Mouse (Mus musculus): ENCODE measurements around the gene Tab1.

The Tab1 gene

DNA sequence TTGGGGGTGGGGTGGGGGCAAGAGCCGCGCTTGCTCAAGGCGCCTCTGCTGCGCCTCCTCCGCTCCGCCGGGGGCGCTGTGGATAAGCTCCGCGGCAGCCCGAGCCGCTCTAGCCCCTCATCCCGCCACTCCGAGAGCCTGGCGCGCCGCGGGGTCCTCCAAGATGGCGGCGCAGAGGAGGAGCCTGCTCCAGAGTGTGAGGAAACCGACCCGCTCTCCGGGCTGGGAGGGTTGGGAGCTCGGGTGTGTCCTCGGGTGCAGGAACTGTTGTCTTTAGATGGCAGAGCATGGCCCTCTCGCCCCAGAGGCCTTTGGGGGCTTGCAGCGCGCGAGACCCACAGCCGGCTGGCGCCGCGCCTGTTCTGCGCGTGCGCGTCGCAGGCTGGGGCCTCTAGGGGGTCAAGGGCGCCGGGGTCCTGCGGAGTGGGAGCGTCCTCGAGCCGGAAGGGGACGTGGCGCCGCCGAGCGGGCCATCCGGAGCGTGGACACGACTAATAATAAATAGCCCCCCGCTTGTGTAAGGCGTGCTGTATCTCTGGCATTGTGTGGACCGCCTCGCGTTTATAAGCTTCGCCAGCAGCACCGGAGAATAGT lies at the start of gene Tab1:
Tab1 (plus strand) TSS at position 135 of the 594 bp plus-strand sequence.
- DNase-seq (ENCODE audit: low spot score in 2 of 2) = peak; percentile 85 to 89

DNA sequence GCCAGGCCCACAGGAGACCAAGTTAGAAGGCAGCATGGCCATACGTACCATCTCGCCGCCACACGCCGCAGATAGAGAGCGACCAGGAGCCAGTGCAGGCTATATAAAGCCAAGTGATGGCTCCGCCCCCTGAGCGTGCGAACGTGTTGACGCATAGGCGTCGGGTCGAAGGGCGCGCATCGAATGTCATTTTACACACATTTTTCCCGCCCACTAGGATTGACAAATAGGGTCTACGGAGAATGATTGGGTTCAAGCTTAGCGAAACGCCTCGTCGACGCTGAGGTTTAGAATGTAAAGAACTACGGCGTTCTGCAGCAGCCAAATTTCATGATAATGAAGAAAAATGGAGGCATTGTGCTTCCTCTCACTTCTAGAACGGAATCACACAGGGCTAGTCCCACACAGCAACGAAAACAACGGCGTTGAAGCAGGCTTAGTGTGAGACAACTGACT lies 49.6 kb upstream of the Tab1 start:
- peak; percentile 96 to 98 for DNase-seq (ENCODE audit: low spot score in 2 of 2)

DNA sequence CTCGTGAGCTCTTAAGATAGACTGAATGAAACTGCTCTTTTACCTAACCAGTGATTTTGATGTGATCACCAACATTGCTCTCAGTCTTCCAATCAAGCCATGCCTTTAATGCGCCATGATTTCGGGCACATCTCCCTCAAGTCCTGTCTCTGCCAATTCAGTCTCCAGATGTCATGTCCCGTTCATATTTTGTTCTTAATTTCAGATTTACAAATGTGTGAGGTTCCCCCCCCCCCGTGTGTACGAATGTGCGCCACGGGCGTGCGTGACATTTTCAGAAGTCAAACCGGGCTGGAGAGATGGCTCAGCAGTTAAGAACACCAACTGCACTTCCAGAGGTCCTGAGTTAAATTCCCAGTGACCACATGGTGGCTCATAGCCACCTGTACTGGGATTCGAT lies 49.2 kb upstream of the Tab1 start:
- DNase-seq (ENCODE audit: low spot score in 2 of 2) = no peak

DNA sequence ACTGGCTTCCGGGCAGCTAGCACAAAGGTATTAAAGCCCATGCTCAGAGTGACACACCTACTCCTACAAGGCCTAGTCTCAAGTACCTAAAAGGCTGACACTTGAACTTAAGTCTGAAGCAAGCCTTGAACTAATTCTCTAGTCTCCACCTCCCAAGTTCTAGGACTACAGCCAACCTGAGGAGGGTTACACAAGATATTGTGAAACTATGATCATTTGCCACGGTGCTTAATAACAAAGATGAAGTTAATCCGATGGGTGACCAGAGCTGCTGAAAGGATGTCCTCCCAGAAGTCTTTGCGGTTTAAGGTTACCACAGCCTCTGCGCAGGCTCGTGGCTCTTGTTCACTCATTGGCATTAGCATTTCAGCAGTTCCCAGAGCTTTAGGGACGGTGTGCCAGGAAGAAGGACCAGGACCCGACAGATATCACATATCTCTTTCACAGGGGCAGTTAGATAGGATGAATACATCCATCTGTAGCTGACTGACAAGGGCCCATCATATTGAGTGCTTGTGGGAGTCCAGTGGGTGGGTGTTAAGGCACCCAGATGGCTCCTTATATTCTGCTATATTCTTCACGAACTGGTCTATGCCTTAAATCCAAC lies 45.4 kb upstream of the Tab1 start:
- DNase-seq (ENCODE audit: low spot score in 2 of 2) = no peak

DNA sequence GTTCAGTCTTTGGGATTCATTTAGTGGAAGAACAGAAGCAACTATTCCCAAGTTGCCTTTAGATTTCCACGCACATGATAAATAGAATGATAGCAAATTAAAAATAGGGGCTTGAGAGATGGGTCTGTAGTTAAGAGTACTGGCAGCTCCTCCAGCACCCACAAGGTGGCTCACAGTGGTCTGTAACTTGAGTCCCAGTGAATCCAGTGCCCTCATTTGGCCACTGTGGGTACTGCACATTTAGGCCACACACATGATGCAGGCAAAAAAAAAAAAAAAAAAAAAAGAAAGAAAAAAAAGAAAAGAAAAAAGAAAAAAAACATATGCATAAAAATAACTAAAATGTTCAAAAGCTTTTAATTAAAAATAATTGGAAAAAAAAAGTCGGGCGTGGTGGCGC lies 44.3 kb upstream of the Tab1 start:
- DNase-seq (ENCODE audit: low spot score in 2 of 2) = peak; percentile 95 to 96

DNA sequence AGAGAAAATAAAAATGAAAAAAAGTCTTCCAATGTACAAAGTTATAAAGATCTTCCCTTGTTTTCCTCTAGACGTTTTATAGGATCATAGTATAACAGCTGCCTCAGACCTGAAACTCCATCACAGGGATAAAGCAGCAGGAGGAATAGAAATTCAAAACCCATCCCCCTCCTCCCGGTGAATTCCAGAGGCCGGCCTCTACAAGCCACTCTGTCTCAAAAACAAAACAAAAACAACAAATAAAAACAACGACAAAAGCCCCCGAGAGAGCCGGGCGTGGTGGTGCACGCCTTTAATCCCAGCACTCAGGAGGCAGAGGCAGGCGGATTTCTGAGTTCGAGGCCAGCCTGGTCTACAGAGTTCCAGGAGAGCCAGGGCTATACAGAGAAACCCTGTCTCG lies 42.8 kb upstream of the Tab1 start:
- DNase-seq (ENCODE audit: low spot score in 2 of 2) = no peak

DNA sequence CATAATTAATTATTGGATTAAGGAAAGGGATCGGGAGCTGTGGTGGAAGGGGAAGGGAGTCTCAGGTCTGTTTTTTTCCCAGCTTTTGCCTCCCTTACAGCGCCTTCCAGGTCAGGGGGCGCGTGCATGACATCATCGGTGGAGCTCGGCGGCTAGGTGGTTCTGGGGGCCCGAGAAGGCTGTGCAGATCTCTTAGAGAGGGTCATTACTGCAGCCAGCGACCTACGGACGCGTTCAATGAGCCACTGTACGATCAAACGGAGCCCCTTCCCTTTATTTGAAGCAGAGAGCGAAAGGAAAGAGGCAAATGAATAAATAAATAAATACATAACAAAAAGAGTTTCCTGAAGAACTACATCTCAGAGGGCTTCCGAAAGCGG lies 42.2 kb upstream of the Tab1 start:
- DNase-seq (ENCODE audit: low spot score in 2 of 2) = no peak

DNA sequence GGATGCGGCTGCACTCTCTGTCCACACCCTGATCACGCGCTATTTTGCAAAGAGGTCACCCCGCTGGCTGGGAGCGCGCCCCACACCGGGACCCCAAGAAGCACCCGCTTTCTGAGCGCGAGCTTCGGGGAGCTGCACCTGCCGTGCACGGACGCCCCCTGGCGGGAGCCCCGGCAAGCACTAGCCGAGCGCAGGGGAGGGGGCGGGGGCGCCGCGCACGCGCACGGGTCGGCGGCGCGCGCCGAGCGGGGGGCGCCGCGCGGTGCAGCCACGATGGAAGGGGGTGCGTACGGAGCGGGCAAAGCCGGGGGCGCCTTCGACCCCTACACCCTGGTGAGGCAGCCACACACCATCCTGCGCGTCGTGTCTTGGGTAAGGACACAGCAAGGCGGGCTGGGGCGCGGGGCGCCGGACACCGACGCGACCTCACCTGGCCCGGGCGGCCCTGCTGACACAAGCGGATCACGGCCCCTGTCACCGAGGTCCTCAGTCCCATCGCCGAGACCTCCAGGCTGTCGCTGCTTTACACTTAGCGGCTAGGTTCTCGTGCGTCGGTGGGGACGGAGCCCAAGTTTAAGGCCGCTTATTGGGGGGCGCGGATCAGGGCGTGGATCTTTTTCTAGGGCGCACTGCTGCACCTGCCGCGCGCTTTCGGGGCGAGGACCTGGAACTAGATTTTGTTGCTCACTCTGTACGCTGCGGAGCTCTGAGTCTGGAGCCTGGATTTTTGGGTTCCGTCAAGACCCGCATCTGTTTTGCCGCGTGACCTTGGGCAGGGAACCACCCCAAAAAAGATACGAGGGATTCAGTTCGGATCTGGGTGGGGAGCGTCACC lies 41.6 kb upstream of the Tab1 start, which contains the start of the genes Syngr1 and Rpl3:
Syngr1 (plus strand) TSS at position 214 of the 835 bp plus-strand sequence.
Rpl3 (minus strand) TSS at position 748 of the 835 bp plus-strand sequence.
- DNase-seq (ENCODE audit: low spot score in 2 of 2) = peak; percentile 71 to 76

DNA sequence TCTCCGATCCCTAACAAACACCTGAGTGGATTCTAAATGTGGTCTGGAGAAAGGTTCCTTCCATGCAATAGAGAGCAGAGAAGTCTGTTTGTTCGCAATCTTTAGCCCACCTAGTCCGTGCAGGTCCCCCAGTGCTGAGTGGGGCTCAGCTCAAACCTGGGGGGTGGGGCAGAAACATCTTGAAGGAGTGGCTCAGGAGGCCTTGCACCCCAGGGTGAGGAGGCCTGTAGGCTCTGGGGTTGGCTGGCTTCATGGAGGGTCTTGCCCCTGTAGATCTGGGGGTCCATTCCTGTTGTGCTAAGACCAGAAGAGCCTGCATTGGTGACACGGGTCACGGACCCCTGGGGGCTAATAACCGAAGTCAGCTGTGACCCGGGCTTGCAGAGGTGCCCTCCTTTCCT lies 40.9 kb upstream of the Tab1 start:
- no peak for DNase-seq (ENCODE audit: low spot score in 2 of 2)

DNA sequence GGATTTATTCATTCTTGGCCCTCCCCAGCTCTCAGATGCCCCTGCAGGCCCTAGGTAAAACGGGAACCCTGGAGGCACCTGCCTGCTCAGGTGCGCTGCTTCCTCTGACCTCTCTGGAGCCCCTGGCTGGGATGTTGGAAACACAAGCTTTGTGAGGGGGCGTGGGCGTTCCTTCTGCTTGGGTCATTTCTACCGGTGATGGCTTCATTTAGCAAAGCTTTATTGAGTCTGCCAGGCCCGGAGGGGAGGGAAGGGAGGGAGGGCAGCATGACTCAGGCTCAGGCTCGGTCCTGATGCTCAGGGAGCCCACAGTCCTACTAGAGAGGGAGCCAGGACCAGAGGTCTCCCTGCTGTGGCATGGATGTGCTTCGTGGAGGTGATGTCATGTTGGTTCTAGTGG lies 40.3 kb upstream of the Tab1 start:
- DNase-seq (ENCODE audit: low spot score in 2 of 2) = no peak

DNA sequence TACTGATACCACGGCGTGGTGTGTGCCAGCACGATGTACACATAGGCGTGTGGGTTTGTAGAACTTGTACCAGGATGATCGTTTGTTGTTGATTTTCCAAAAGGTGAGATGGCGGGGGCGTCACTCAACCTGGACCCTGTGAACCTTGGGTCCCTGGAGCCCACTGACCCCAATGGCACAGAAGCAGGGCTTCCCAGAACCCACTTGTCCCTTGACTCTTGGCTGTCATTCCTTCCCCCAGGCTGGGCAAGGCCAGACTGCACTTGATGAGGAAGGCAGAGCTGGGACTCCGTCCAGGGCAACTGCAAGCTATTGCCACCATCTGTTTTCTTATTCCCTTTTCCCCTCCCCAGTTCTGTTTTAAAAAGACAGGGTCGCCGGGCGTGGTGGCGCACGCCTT lies 38.7 kb upstream of the Tab1 start:
- no peak for DNase-seq (ENCODE audit: low spot score in 2 of 2)

DNA sequence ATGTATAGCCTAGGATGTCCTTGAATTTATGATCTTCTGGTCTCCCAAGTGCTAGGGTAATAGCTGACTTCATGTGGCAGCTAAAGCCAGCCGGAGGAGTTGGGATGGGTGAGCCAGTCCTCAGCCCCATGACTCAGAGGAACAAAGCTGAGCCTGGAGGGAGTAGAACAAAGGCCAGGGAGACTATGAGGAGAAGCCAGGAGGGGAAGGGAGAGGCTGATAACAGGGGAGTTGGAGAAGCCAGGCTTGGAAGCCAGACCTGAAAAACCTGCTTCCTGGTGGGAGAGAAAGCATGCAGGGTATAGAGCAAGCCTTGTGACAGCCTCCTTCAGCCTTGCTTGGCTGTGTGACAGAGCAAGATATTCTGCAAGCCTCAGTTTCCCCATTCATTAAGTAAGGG lies 37.3 kb upstream of the Tab1 start:
- DNase-seq (ENCODE audit: low spot score in 2 of 2) = no peak

DNA sequence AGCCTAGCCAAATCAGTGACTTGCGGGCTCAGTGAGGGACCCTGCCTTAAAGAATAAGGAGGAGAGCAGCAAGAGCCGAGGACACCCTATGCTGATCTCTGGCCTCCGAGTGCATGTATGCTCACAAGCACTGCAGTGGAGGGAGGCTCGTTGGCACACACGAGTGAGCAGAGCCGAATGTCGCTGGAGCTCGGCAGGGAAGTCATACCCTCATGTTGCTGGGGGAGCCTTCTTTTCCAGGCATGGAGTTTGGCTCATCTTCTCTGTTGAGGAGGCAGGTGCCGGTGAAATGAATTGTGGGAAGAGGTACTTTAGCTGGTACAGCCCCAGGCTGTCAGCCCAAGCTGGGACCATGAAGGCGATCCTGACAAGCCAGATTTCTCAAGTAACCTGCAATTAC lies 36.5 kb upstream of the Tab1 start:
- DNase-seq (ENCODE audit: low spot score in 2 of 2) = no peak

DNA sequence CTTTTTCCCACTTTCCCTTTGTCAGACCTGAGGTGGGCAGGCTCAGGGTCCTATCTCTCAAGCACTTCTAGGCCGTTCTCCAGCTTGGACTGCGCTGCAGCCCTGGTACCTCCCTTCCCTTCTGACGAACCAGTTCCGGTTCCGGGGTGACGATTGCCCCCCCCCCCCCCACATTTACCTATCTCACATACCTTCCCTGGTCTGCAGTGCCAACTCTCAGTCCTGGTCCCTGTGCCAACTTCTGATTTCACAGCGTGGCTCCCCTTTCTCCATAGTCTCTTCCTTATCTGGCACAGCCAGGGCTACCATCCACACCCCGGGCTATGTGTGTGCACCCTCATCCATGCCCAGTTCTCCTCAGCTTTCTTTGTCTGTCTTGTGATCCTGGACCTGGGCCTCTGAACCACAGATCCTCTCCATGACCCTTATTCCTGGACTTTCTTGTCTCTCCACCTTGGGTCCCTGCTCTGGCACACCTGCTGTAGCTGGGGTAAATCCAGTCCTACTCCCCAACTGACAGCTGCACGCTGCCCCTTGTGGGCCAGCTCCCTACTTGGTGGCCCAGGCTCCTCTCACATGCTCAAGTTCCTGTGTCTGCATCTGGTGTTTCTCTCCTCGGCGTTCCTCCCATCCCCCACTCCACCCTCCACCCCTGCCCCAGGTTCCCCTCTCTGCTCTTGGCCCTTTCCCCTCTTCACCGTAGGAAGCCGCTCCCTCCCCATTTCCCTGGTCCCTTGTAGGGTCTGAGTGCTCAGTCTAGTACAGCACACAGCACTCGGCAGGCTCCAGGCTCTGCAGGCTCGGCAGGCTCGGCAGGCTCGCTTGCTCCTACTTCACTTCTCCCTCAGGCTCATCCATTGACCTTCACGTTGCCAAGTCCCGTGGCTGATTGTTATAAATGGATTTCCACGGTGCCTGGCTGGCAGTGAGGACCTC lies 35.7 kb upstream of the Tab1 start:
- DNase-seq (ENCODE audit: low spot score in 2 of 2) = no peak

DNA sequence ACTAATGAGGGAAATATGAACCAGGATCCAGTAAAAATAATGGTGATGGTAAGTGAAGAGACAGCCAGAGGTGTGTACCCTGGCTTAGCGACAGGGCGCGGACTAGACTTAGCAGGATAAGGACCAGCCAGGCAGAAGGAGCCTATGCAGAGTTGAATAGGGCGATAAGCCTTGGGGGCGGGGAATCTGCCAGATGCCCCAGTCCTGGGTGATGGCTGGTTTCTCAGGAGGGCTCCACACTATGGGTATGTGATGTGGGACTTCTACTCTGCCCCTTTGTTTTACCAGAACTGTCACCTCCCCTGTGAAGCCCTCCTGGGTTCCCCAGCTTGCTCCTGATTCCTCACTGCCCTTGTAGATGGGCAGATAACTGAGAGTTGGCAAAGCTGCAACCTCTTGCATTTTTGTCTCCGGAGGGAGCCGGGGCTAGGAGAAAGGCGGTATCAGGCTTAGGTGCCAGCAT lies 34.9 kb upstream of the Tab1 start:
- DNase-seq (ENCODE audit: low spot score in 2 of 2) = no peak

DNA sequence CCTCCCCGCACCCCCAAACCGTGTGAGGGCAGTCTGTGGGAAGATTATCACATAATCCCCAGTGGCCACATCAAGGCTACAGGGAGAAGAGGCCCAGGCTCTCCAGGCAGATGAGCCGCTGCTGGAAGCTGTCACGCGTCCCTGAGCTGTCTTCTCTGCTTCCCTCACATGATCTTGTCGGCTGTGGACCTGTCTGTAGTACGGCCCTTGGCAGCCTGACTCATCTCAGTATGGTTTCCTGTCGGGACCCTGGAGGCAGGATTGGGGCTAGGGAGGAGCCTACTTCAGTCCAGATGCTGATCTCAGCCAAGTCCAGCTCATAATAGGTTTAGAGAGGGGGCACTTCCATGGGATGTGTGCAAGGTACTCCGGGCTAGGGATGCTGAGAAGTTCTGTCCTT lies 34.1 kb upstream of the Tab1 start:
- DNase-seq (ENCODE audit: low spot score in 2 of 2) = no peak

DNA sequence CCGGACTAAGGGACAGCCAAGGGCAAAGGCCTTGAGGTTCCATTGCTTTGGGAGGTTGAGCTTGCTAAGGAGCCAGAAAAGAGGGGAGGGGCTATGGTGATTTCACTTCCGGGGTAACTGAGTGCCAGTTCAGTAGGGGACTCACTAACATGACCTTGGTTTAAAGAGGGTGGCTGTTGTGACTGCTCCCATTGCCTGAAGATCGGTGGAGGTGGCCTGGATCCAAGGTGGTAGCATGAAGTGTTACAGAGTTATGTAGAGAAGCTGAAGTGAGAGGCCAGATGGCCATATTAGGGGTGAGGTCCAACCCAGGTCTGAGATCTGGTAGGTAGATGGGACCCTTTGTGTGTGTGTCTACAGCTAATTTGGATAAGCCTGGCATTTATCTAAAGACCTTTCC lies 33.5 kb upstream of the Tab1 start:
- DNase-seq (ENCODE audit: low spot score in 2 of 2) = no peak

DNA sequence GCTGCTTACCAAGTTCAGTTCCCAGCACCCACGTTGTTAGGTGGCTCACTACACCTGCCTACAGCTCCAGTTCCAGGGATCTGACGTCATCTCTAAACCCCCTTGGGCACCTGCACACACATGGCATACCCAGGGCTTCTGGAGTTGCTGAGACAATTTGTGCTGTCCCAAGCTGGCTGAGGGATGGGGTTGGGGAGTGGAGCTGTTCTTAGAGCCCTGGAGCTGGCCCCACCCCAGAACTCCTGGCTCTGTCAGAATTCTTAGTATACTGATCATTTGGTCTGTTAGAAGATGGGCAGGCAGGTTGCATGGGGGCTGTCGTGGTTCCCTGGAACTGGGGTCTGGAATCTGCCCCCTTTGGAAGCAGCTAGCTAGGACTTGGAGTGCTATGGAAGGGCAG lies 32.7 kb upstream of the Tab1 start:
- no peak for DNase-seq (ENCODE audit: low spot score in 2 of 2)

DNA sequence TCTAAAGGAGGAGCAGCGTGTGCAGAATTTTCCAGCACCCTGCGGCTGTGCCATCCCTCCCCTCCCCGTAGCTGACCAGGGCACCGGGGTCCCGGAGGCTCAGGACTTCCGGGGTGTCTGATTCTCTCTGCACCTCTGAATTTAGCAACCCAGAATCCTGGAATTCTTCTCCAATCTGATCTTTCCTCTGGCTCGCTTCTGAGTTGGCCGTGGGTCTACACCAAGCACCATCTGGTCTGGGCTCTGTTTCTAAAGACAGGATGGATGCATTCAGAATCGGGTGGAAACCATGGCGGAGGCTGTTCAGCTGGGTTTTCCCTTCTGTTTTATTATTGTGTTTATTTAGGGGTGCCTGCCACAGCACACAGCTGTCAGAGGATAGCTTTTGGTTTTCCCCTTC lies 32.1 kb upstream of the Tab1 start:
- no peak for DNase-seq (ENCODE audit: low spot score in 2 of 2)

DNA sequence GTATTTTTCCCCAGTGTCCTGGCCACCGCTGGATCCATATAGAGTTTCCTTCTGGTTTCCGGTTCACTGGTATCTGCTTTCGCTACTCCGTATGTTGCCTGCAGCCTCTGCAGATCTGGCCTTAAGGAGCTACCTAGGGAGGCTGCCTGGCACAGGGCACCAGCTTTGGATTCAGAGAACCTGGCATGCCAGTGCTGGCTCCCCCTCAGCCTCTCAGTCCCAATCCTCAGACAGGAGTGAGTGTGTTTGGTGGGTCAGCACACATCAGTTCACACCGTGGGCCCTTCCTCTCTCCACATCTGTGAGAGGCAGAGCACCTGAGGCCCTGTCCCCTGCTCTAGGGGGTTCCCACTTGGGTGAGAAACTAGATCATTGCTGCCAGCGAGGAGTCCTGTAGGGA lies 31.4 kb upstream of the Tab1 start:
- no peak for DNase-seq (ENCODE audit: low spot score in 2 of 2)

DNA sequence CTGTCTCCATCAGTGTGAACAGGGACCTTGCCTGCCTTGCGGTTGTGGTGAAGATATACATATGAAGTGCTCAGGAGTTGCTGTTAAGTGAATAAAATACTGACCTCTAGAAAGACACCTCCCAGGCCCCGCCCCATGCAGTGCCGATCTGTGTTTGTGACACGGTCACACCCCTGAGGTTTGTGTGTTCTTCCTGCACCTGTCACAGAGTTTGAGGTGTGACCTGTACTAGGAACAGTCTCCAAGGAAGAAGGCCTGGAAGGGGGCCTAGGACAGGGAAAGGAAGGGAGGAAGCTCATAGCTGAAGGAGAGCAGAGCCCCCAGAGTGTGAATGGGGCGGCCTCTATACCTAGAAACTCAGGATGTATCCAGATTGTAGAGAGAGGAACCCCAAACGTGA lies 30.4 kb upstream of the Tab1 start:
- no peak for DNase-seq (ENCODE audit: low spot score in 2 of 2)

All from frontal cortex, postnatal 25 days (tissue).